Mouse (Mus musculus) stomach, postnatal 0 days (tissue): ENCODE results near the gene Rad17. TPM values are rescaled to one million over a fixed set of nuclear protein-coding genes. Genes with fewer than 3 reads are reported as not detected.
A peak's percentile ranks its signal among the peaks of the same experiment; 100 is the strongest.

ENCODE experiments used
- ATAC-seq: fragments of 200-750 bp; cut with Nextera tagmentation; 2 replicates; pipeline ENCODE4 v1.8.0; 2017; ENCODE audit not compliant: low FRiP score, low TSS enrichment
- DNase-seq: peaks from one replicate; pipeline ENCODE4 v3.0.0-alpha.2; 2016; ENCODE audit warnings: low spot score
- H3K27ac ChIP-seq: fragments of 300-500 bp; sonication (generic); replicated peaks from 2 replicates; pipeline ENCODE4 v1.5.1; 2014; ENCODE audit warnings: mild to moderate bottlenecking, control low read depth
- H3K27me3 ChIP-seq: fragments of 300-500 bp; sonication (generic); 2 replicates; pipeline ENCODE4 v1.6.1; 2014; ENCODE audit warnings: low read length; ENCODE audit not compliant: control insufficient read depth, insufficient read depth
- H3K36me3 ChIP-seq: fragments of 300-500 bp; sonication (generic); 2 replicates; pipeline ENCODE4 v1.6.1; 2014; ENCODE audit warnings: low read length, mixed read lengths; ENCODE audit not compliant: control insufficient read depth, insufficient read depth
- H3K4me1 ChIP-seq: fragments of 300-500 bp; sonication (generic); replicated peaks from 2 replicates; pipeline ENCODE4 v1.6.1; 2014; ENCODE audit warnings: antibody characterized with exemption; ENCODE audit not compliant: control insufficient read depth, insufficient read depth
- H3K4me2 ChIP-seq: fragments of 300-500 bp; sonication (generic); replicated peaks from 2 replicates; pipeline ENCODE4 v1.6.1; 2014; ENCODE audit warnings: low read depth, mild to moderate bottlenecking, control low read depth, moderate library complexity
- H3K4me3 ChIP-seq: fragments of 300-500 bp; sonication (generic); 2 replicates; pipeline ENCODE4 v1.5.1; 2014; ENCODE audit warnings: low read depth, low read length, control low read depth
- H3K9ac ChIP-seq: fragments of 300-500 bp; sonication (generic); 2 replicates; pipeline ENCODE4 v1.6.1; 2014; ENCODE audit warnings: mild to moderate bottlenecking, low read length, control low read depth, mixed read lengths
- H3K9me3 ChIP-seq: fragments of 300-500 bp; sonication (generic); 2 replicates; pipeline ENCODE4 v1.6.1; 2016; ENCODE audit warnings: low read length; ENCODE audit not compliant: control insufficient read depth
- CTCF ChIP-seq: IDR thresholded peaks from 2 replicates; pipeline ENCODE4 v1.5.1; 2016; ENCODE audit warnings: antibody characterized with exemption, low read depth, mild to moderate bottlenecking, moderate library complexity
- EP300 ChIP-seq: optimal IDR thresholded peaks from 2 replicates; pipeline ENCODE3; 2016; ENCODE audit warnings: antibody characterized with exemption
- WGBS: fragments of 180-500 bp; shearing (Covaris S2); extraction: QIAGEN DNeasy Blood & Tissue Kit; methylation state at CpG from one replicate; pipeline ENCODE4 v1.1.7; 2014; 5-methylcytosine and 5-hydroxymethylcytosine counted together
- polyA plus RNA-seq: library from polyadenylated mRNA; unstranded; fragments of >200 nt; fragmentation: Nextera tagmentation; extraction: Ambion mirVana; gene quantifications from 2 replicates; pipeline ENCODE4 v1.2.1, GENCODE M21; 2015

The Rad17 gene
- 11.7 and 13.0 TPM in 2 replicates for polyA plus RNA-seq

DNA sequence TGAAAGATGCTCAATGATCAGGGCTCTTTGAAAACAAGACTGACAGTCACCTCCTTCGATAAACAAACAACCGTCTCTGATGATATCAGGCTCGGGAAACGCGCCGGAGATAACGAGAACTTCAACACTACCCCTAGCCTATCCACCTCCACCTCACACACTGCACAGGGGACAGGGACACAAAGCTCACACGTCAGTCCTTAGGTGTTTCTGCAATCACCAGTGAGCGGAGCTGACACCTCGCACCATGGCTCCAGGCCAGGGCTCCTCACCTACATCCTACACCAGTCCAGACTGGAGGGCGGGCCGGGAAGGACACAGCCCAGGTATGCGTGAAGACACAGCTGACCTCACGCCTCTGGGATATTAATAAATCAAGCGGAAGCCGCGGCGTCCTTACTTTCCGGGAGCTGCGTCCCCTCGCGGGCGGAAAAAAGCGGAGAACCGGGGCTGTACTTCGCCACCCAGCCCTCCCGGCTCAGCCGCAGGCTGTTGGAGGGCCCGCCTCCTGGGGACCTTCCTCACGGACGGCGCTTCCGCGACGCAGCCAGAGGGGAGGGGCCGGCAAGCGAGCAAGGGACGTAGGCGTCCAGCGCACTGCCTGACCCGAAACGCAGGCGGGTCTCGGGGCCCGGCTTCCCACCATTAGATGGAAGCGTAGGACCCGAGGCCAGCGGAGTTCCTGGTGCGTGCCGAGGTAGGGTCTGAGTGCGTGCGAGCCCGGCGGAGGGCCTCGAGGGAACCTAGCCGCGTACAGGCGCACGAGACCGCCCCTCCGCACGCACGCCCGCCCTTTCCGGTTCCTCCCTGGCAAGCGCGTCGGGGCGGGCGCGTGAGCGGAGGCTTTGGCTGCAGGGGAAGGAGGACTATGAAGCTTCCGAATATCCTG lies at the start of gene Rad17, which contains the start of gene Ak6:
TSS of gene Rad17 (minus strand) at position 502 of the 889 bp plus-strand sequence.
TSS of gene Ak6 (plus strand) at position 430 of the 889 bp plus-strand sequence.
- TF ChIP-seq CTCF, result peak; percentile 44
- peak; percentile 96 for TF ChIP-seq EP300
- H3K9ac ChIP-seq, result peak within 1 kb of the TSS; percentile 85
- WGBS, result under 1% methylated on average over 64 of the region's 73 CpGs

GRCm38 (mm10) chr13:100698866-100699265 lies 48.0 kb upstream of the Rad17 start:
- Histone ChIP-seq H3K9me3 (no peaks in the 10 kb centered on the region), H3K27me3 (no peaks in the 10 kb centered on the region), H3K36me3 (peaks cover 15% of the 10 kb centered on the region), H3K9ac (no peak overlapping the region), H3K4me1 (no peaks in the 10 kb centered on the region), H3K4me2 (no peak overlapping the region), H3K27ac (no peak overlapping the region), H3K4me3 (no peak overlapping the region)
- DNase-seq (no peak), ATAC-seq (no peak)
- TF ChIP-seq EP300 (no peak), CTCF (no peak)
- 92% methylated on average over 10 of the region's 10 CpGs for WGBS

More for the DNA sequence above, at the start of gene Rad17, which contains the start of gene Ak6:
- Histone ChIP-seq H3K27me3 (no peaks in the 10 kb centered on the region), H3K27ac (peak within 1 kb of the TSS; percentile 96), H3K4me2 (peak within 1 kb of the TSS; percentile 71), H3K4me1 (0 out of 2 replicates have a peak, but pooled peaks cover 3% of the 10 kb centered on the region), H3K9me3 (no peaks in the 10 kb centered on the region), H3K4me3 (peak within 1 kb of the TSS; percentile 90), H3K36me3 (0 out of 2 replicates have a peak, but pooled peaks cover 3% of the 10 kb centered on the region)
- ATAC-seq, result peak; percentile 98
- DNase-seq, result peak; percentile 96

- no peak for TF ChIP-seq EP300
- TF ChIP-seq CTCF, result no peak
- DNase-seq (no peak), ATAC-seq (no peak)
- H3K4me2 ChIP-seq, result no peak overlapping the region
- WGBS, result 98% methylated on average over 3 of the region's 3 CpGs
- H3K4me3 ChIP-seq, result no peak overlapping the region
- H3K9me3 ChIP-seq, result no peaks in the 10 kb centered on the region
- no peaks in the 10 kb centered on the region for H3K27me3 ChIP-seq
- H3K4me1 ChIP-seq, result no peaks in the 10 kb centered on the region
- no peak overlapping the region for H3K27ac ChIP-seq
- no peak overlapping the region for H3K9ac ChIP-seq
- H3K36me3 ChIP-seq, result peaks cover 9% of the 10 kb centered on the region; the same call in 1 of the 2 replicates
Observed at GRCm38 (mm10) chr13:100697541-100697940, 46.7 kb upstream of the Rad17 start.

- peak; percentile 28; the same call in 1 of the 2 replicates for TF ChIP-seq CTCF
- no peak for TF ChIP-seq EP300
- no peak overlapping the region for H3K9ac ChIP-seq
- no peaks in the 10 kb centered on the region for H3K36me3 ChIP-seq
- 65% methylated on average over 7 of the region's 7 CpGs for WGBS
- H3K27me3 ChIP-seq, result no peaks in the 10 kb centered on the region
- no peaks in the 10 kb centered on the region for H3K4me1 ChIP-seq
- ATAC-seq, result no peak
- no peaks in the 10 kb centered on the region for H3K9me3 ChIP-seq
- DNase-seq, result no peak
- H3K4me2 ChIP-seq, result no peak overlapping the region
- no peak overlapping the region for H3K27ac ChIP-seq
- H3K4me3 ChIP-seq, result no peak overlapping the region
Observed at GRCm38 (mm10) chr13:100687513-100687912, 36.7 kb upstream of the Rad17 start.

DNA sequence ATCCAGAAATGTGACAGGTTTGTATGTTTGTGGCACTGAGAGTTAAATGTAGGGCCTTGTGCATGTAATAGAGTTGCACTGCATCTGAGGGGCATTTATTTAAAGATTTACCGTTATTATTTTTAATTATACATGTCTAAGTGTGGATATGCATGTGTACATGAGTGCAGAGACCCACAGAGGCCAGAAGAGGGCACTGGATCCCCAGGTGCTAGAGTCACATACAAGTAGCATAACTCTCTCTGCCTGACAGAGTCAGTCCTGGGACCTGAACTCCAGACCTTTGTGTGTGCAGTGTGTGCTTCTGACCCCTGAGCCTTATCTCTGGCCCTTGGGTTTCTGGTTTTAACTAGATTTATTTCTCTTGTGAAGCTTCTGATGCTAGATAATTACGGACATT lies 33.5 kb upstream of the Rad17 start:
- ATAC-seq (no peak), DNase-seq (no peak)
- TF ChIP-seq CTCF, result peak; percentile 63
- TF ChIP-seq EP300, result no peak
- no peak overlapping the region for H3K4me2 ChIP-seq
- H3K9me3 ChIP-seq, result no peaks in the 10 kb centered on the region
- H3K9ac ChIP-seq, result no peak overlapping the region
- H3K4me1 ChIP-seq, result no peaks in the 10 kb centered on the region
- 70% methylated on average over 2 of the region's 2 CpGs for WGBS
- H3K27ac ChIP-seq, result no peak overlapping the region
- H3K4me3 ChIP-seq, result no peak overlapping the region
- H3K36me3 ChIP-seq, result no peaks in the 10 kb centered on the region
- H3K27me3 ChIP-seq, result no peaks in the 10 kb centered on the region

- Histone ChIP-seq H3K27me3 (no peaks in the 10 kb centered on the region), H3K4me2 (no peak overlapping the region), H3K4me3 (no peak overlapping the region), H3K4me1 (no peaks in the 10 kb centered on the region), H3K9ac (no peak overlapping the region), H3K36me3 (no peaks in the 10 kb centered on the region), H3K27ac (no peak overlapping the region), H3K9me3 (no peaks in the 10 kb centered on the region)
- TF ChIP-seq EP300 (no peak), CTCF (no peak)
- ATAC-seq (no peak), DNase-seq (no peak)
- 81% methylated on average over 2 of the region's 2 CpGs for WGBS
Observed at GRCm38 (mm10) chr13:100682837-100683236, 32.0 kb upstream of the Rad17 start.
